Mouse (Mus musculus): ENCODE measurements around the gene Stam.

The Stam gene

GRCm38 (mm10) chr2:14127629-14128028 lies 53.7 kb downstream of the Stam start:
- no peak for DNase-seq

DNA sequence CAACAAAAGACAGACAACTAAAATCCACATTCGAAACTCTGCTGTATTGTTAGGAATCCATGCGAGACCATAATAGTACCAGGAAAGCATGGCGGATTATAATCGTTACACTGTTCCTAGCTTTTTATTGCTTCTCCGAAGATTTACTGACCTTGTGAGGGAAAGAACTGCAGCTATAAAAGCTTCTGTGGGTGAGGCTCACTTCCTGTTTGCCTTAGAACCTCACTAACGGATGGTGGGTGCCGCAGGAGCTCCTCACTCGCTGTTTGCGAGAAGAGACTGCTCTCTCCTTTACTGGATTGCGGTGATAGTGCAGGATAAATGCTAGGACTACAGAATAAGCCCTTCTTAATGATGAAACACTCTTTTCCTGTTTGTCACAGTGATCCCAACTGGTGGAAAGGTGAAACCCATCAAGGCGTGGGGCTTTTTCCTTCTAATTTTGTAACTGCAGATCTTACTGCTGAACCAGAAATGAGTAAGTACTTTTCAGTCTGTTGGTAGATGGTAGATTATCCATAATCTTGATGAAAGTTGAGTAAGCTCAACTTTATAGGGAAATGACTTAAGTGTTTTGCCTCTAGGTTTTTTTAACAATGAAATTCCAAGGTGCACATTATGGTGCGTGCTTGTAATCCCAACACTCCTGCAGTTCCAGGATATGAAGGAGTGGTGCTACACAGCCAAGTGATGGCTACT lies 56.9 kb downstream of the Stam start:
- DNase-seq: no peak

GRCm38 (mm10) chr2:14132468-14133326 lies 58.8 kb downstream of the Stam start:
- DNase-seq: no peak

DNA sequence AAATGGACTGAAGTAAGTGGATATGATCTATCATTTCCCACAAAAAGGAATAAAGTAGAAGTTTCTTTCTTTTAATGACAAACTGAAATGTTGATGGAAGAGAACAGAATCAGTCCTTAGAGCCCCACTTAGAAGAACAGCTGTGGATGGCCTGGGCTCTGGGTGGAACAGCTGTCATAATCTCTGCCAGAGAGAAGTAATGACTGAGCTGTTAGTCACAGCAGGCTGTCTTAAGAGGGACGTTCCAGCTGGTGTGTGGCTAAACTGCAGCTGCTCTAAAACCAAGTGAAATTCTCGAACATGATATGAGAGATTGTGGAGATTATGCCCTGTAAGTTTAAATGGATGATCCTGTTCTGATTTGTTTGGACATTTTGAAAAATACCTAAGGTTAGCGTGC lies 63.0 kb downstream of the Stam start:
- no peak for DNase-seq

GRCm38 (mm10) chr2:14139590-14139989 lies 65.7 kb downstream of the Stam start:
- no peak for DNase-seq

DNA sequence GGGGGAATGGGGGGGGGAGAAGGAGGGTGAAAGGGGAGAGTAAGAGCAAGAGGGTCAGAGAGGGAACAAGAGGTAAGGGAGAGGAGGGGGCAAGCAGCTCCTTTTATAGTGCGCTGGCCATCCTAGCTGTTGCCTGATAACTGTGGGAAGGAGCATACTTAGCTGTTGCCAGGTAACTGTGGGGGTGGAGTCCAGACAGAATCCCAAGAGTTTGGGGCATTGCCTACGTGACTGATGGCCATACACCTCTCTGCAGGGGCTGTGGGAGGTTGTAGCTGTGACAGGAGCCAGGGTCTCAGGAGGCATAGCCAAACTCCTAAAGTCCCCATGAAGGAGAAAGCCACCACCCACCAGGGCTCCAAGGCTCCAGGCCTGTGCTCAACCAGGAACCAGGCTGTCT lies 66.1 kb downstream of the Stam start:
- no peak for DNase-seq

DNA sequence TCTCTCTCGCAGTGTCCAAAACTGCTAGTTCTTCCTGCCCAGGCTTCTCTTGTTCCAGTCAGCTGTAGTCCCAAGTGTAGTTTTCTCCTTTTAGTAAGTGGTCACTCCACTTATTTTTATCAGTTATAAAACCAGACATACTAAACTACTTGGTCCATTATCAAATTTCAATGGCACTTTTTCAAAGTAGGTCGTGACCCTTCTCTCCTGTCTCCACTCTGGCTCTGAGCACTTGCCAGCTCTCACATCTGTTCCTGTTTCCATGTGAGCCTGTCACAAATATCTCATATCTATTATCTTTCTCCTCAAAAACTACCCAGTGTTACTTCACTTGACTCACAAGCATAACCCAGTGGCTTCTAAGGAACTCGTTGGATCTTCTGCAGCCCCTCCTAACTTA lies 71.4 kb downstream of the Stam start:
- no peak for DNase-seq

DNA sequence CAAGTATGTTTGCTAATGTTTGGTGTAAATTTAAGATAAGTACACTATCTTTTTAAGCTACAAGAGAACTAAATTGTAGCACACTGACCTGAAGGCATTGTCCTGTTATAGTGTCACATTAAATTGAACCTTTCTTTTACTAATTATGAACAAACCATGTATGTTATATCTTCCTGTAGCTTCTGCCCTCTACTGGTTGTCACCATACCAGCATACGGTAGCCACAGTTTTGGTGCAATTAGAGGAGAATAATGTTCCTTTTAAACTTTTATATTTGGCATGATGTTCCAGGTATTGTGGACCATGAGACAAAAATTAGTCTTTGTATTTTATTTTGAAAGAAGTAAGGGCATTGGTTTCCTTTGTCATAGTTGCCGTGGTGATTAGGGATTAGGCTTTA lies 73.0 kb downstream of the Stam start:
- no peak for DNase-seq

GRCm38 (mm10) chr2:14150829-14151228 lies 76.9 kb downstream of the Stam start:
- no peak for DNase-seq

- DNase-seq: peak; percentile 30
Measured at GRCm38 (mm10) chr2:14151854-14152253, 78.0 kb downstream of the Stam start.

- no peak for DNase-seq
Measured at GRCm38 (mm10) chr2:14159047-14159446, 85.1 kb downstream of the Stam start.

- no peak for DNase-seq
Measured at GRCm38 (mm10) chr2:14159756-14160155, 85.9 kb downstream of the Stam start.

- no peak for DNase-seq
Measured at GRCm38 (mm10) chr2:14164459-14165030, 90.6 kb downstream of the Stam start.

- no peak for DNase-seq
Measured at GRCm38 (mm10) chr2:14165066-14165465, 91.2 kb downstream of the Stam start.

- DNase-seq: no peak
Measured at GRCm38 (mm10) chr2:14165618-14166344, 91.9 kb downstream of the Stam start.

GRCm38 (mm10) chr2:14167721-14168120 lies 93.8 kb downstream of the Stam start:
- DNase-seq: no peak

DNA sequence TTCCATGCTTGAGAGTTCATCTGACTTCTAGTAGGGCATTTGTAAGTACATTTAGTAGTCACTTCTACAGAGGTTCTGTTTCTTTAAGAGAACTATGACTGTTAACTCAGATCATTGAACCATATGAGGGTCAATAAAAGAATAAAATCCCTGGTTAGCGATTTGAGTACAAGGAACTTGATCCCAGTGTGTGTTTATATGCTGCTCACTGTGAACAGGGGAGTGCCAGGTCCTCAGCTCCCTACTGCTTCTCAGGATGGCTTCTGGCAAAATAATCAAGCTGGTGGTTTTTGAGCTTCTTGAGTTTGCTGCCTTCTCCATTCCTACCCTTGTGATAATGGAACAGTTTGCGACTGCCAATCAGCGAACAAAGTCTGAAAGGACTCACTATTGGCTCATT lies 100.4 kb downstream of the Stam start, which contains the start of gene Tmem236:
Gene Tmem236, plus strand, starts transcription at position 190 of the 400 bp plus-strand sequence.
- DNase-seq: no peak

DNA sequence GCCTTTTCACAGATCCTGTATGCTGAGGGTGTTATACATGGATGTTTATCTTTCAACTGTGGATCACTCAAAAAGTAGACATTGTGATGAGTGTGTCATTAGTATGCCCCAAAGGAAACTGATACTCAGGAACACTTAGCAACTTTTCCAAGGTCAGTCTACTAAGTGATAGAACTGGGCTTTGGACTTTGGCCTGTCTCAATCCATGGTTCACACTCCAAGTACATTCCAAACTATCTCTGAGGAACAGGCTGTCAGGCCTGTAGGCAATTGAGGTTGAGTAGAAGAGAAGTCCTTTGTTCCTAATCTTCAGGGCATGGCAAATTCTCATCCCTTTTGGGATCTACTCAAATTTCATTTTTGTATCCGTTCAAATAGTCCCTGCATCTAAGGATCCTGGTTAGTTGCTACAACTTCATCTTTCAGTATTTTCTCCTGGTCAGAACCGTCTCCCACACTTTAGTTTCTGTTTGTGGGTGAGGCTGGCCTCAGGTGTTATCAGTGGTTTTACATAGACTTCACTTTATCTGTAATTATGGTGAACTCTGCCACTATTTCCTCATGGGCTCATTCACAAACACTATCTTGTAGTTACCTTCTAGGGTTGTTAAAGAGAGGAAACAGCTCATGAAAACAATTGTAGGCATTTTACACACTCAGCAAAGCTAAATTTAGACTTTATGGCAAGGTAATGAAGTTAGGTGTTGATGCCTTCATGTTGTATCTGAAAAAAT lies 102.7 kb downstream of the Stam start:
- no peak for DNase-seq

DNA sequence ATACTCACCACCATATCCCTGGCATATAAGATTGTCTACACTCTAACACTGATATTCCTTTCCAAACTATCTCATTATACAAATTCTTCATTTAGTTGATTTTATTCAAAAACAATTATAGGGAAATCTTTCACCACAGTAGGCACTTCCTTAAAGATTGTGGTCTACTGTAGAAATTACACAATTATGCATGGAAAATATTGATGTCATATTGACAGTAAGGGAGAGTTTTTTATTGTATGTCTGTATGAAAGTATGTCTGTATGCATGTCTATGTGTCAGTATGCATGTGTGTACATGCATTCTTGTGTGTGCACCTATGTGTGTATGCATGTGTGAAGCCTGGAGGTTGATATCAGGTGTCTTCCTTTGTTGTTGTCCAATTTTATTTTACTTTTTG lies 110.5 kb downstream of the Stam start:
- DNase-seq: no peak

DNA sequence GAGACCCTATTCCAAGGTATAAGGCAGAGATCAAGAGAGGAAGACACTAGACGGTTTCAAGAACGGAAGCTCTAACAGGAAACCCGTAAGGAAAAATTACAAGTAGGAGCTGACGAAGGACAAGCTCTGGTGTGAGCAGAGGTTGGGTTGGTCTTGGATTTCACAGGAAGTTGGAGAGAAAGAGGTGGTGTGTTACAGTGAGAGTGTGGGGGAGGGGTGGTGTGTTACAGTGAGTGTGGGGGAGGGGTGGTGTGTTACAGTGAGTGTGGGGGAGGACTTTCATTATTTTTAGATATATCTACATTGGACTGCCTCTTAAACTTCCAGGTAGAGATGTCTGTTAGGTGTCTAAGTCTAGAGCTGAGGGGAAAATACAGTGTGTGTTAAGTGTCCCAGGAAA lies 116.8 kb downstream of the Stam start:
- DNase-seq: no peak

DNA sequence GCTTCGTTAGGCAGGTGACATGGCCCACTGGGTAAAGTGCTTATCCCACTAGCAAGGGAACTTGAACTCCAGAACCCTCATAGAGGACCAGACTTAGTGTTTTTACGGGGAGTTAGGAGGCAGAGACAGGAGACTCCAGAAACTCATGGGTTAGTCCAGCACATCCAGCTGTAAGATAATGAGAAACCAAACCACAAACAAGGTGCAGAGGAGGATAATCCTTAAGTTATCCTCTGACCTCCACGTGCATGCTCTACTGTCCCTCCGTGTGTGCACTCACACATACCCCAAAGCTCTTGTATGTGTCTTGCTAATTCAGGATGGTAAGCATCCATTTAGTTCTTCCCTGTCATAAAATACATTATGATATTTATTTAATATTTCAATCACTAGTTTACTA lies 117.7 kb downstream of the Stam start:
- no peak for DNase-seq

DNA sequence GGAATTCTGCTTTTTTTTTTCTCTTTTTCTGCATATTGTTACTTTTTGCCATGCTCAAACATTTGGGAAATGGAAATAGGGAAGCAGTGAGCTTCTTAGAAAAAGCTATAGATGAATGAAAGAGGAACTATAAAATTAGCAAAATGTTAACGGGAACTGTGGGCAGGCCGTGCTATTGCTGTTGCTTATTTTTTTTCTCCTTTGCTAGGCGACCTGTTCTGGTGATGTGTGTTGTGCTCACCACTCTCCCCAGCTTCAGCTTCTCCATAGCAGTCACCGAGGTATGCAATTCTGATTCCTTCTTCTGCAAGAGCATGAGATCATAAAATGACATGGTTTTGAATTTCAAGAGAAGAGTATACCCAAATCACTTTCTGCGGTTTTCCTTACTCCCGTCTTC lies 118.1 kb downstream of the Stam start:
- DNase-seq: no peak

All from cerebellum, adult 8-10 months (tissue).